Mouse (Mus musculus): ENCODE results near the gene Aqp2.

Gene Aqp2

GRCm38 (mm10) chr15:99578802-99579485 lies at the start of gene Aqp2:
Gene Aqp2, plus strand, starts transcription at chr15:99579055.
- in situ Hi-C loops (cut with MboI): no loop called here

- in situ Hi-C loops (cut with MboI): no loop called here
Measured at GRCm38 (mm10) chr15:99531146-99531545, 47.7 kb upstream of the Aqp2 start.

GRCm38 (mm10) chr15:99532023-99532422 lies 46.8 kb upstream of the Aqp2 start:
- in situ Hi-C loops (cut with MboI): no loop called here

- in situ Hi-C loops (cut with MboI): no loop called here
Measured at GRCm38 (mm10) chr15:99536889-99537862, 41.7 kb upstream of the Aqp2 start.

- in situ Hi-C loops (cut with MboI): no loop called here
Measured at GRCm38 (mm10) chr15:99539891-99540290, 39.0 kb upstream of the Aqp2 start.

- in situ Hi-C loops (cut with MboI): no loop called here
Measured at GRCm38 (mm10) chr15:99544047-99544446, 34.8 kb upstream of the Aqp2 start.

- in situ Hi-C loops (cut with MboI): no loop called here
Measured at GRCm38 (mm10) chr15:99546596-99546995, 32.3 kb upstream of the Aqp2 start.

- in situ Hi-C loops (cut with MboI): no loop called here
Measured at GRCm38 (mm10) chr15:99547732-99548131, 31.1 kb upstream of the Aqp2 start.

- in situ Hi-C loops (cut with MboI): no loop called here
Measured at GRCm38 (mm10) chr15:99549901-99550300, 29.0 kb upstream of the Aqp2 start.

- in situ Hi-C loops (cut with MboI): no loop called here
Measured at GRCm38 (mm10) chr15:99553767-99554166, 25.1 kb upstream of the Aqp2 start.

GRCm38 (mm10) chr15:99558947-99559346 lies 19.9 kb upstream of the Aqp2 start:
- in situ Hi-C loops (cut with MboI): no loop called here

GRCm38 (mm10) chr15:99560246-99560645 lies 18.6 kb upstream of the Aqp2 start:
- in situ Hi-C loops (cut with MboI): no loop called here

- in situ Hi-C loops (cut with MboI): no loop called here
Measured at GRCm38 (mm10) chr15:99567371-99567770, 11.5 kb upstream of the Aqp2 start.

- in situ Hi-C loops (cut with MboI): no loop called here
Measured at GRCm38 (mm10) chr15:99568682-99569081, 10.2 kb upstream of the Aqp2 start.

GRCm38 (mm10) chr15:99569123-99569522 lies 9.7 kb upstream of the Aqp2 start:
- in situ Hi-C loops (cut with MboI): no loop called here

GRCm38 (mm10) chr15:99583463-99584344 lies 4.8 kb downstream of the Aqp2 start:
- in situ Hi-C loops (cut with MboI): no loop called here

GRCm38 (mm10) chr15:99584407-99585202 lies 5.8 kb downstream of the Aqp2 start:
- in situ Hi-C loops (cut with MboI): no loop called here

- in situ Hi-C loops (cut with MboI): no loop called here
Measured at GRCm38 (mm10) chr15:99585741-99586140, 6.9 kb downstream of the Aqp2 start.

GRCm38 (mm10) chr15:99586525-99586924 lies 7.7 kb downstream of the Aqp2 start:
- in situ Hi-C loops (cut with MboI): no loop called here

GRCm38 (mm10) chr15:99589237-99589636 lies 10.4 kb downstream of the Aqp2 start:
- in situ Hi-C loops (cut with MboI): no loop called here

GRCm38 (mm10) chr15:99589704-99590103 lies 10.8 kb downstream of the Aqp2 start:
- in situ Hi-C loops (cut with MboI): no loop called here
